Mouse (Mus musculus): Measurements from ENCODE around the gene Dnal4.
A peak's percentile ranks its signal among the peaks of the same experiment; 100 is the strongest.

Dnal4 gene

GRCm38 (mm10) chr15:79733640-79734039 is 44.0 kb downstream of the Dnal4 start:
- no peak for DNase-seq (ENCODE audit: low read depth, low spot score)

GRCm38 (mm10) chr15:79733192-79733591 is 44.5 kb downstream of the Dnal4 start:
- no peak for DNase-seq (ENCODE audit: low read depth, low spot score)

GRCm38 (mm10) chr15:79731554-79731953 is 46.1 kb downstream of the Dnal4 start:
- DNase-seq (ENCODE audit: low read depth, low spot score): no peak

- no peak for DNase-seq (ENCODE audit: low read depth, low spot score)
These were observed 48.8 kb downstream of the Dnal4 start for GRCm38 (mm10) chr15:79728731-79729388.

GRCm38 (mm10) chr15:79728311-79728710 is 49.3 kb downstream of the Dnal4 start:
- no peak for DNase-seq (ENCODE audit: low read depth, low spot score)

- no peak for DNase-seq (ENCODE audit: low read depth, low spot score)
These were observed 49.8 kb downstream of the Dnal4 start for GRCm38 (mm10) chr15:79727840-79728239.

- no peak for DNase-seq (ENCODE audit: low read depth, low spot score)
These were observed 52.4 kb downstream of the Dnal4 start for GRCm38 (mm10) chr15:79725190-79725789.

- peak; percentile 16 for DNase-seq (ENCODE audit: low read depth, low spot score)
These were observed 54.2 kb downstream of the Dnal4 start for GRCm38 (mm10) chr15:79723439-79723838.

- DNase-seq (ENCODE audit: low read depth, low spot score): no peak
These were observed 56.9 kb downstream of the Dnal4 start for GRCm38 (mm10) chr15:79720796-79721195.

- DNase-seq (ENCODE audit: low read depth, low spot score): no peak
These were observed 57.4 kb downstream of the Dnal4 start for GRCm38 (mm10) chr15:79720267-79720666.

- DNase-seq (ENCODE audit: low read depth, low spot score): no peak
These were observed 60.9 kb downstream of the Dnal4 start for GRCm38 (mm10) chr15:79716710-79717109.

- no peak for DNase-seq (ENCODE audit: low read depth, low spot score)
These were observed 62.0 kb downstream of the Dnal4 start for GRCm38 (mm10) chr15:79715646-79716045.

Data from retina, postnatal 7 days (tissue).